Mouse (Mus musculus) embryonic facial prominence, embryonic 11.5 days (tissue): ENCODE data around the gene Fbxl19. TPM values are rescaled to one million over a fixed set of nuclear protein-coding genes. Genes with fewer than 3 reads are reported as not detected.

Experiments
- ATAC-seq: fragments of 200-750 bp; cut with Nextera tagmentation; replicated peaks from 2 replicates; pipeline ENCODE4 v1.8.0; 2017; ENCODE audit warnings: low read depth; ENCODE audit not compliant: insufficient number of reproducible peaks, low FRiP score, low TSS enrichment
- DNase-seq: peaks from one replicate; pipeline ENCODE4 v3.0.0-alpha.2; 2015; ENCODE audit warnings: low spot score
- H3K27ac ChIP-seq: fragments of 300-500 bp; sonication (generic); replicated peaks from 2 replicates; pipeline ENCODE4 v1.5.1; 2014; ENCODE audit warnings: mild to moderate bottlenecking, low read depth, low read length, control low read depth
- H3K27me3 ChIP-seq: fragments of 300-500 bp; sonication (generic); 2 replicates; pipeline ENCODE4 v1.6.1; 2014; ENCODE audit warnings: mild to moderate bottlenecking, low read length, moderate library complexity, mixed read lengths; ENCODE audit not compliant: control insufficient read depth, insufficient read depth
- H3K36me3 ChIP-seq: fragments of 300-500 bp; sonication (generic); replicated peaks from 2 replicates; pipeline ENCODE4 v1.6.1; 2014; ENCODE audit warnings: low read depth, mild to moderate bottlenecking, low read length, moderate library complexity, mixed read lengths; ENCODE audit not compliant: control insufficient read depth, insufficient read depth
- H3K4me1 ChIP-seq: fragments of 300-500 bp; sonication (generic); 2 replicates; pipeline ENCODE4 v1.6.1; 2014; ENCODE audit warnings: low read length, mixed read lengths; ENCODE audit not compliant: control insufficient read depth, insufficient read depth
- H3K4me2 ChIP-seq: fragments of 300-500 bp; sonication (generic); 2 replicates; pipeline ENCODE4 v1.6.1; 2014; ENCODE audit warnings: low read depth, mild to moderate bottlenecking, control low read depth, low read length, moderate library complexity
- H3K4me3 ChIP-seq: fragments of 300-500 bp; sonication (generic); 2 replicates; pipeline ENCODE4 v1.5.1; 2014; ENCODE audit warnings: low read depth, low read length, control low read depth
- H3K9ac ChIP-seq: fragments of 300-500 bp; sonication (generic); replicated peaks from 2 replicates; pipeline ENCODE4 v1.6.1; 2014; ENCODE audit warnings: mild to moderate bottlenecking, control low read depth, low read length
- H3K9me3 ChIP-seq: fragments of 300-500 bp; sonication (generic); replicated peaks from 2 replicates; pipeline ENCODE4 v1.6.1; 2016; ENCODE audit warnings: mild to moderate bottlenecking, low read length, inconsistent platforms, mixed read lengths; ENCODE audit not compliant: control insufficient read depth
- WGBS: fragments of 180-500 bp; shearing (Covaris S2); extraction: QIAGEN DNeasy Blood & Tissue Kit; methylation state at CpG from one replicate; pipeline ENCODE4 v1.1.7; 2014; 5-methylcytosine and 5-hydroxymethylcytosine counted together
- polyA plus RNA-seq: library from polyadenylated mRNA; unstranded; fragments of >200 nt; fragmentation: Nextera tagmentation; extraction: Ambion mirVana; gene quantifications from 2 replicates; pipeline ENCODE4 v1.2.1, GENCODE M21; 2014

The Fbxl19 gene
- polyA plus RNA-seq, 1 experiment from 2014 or later = 9.4 TPM

DNA sequence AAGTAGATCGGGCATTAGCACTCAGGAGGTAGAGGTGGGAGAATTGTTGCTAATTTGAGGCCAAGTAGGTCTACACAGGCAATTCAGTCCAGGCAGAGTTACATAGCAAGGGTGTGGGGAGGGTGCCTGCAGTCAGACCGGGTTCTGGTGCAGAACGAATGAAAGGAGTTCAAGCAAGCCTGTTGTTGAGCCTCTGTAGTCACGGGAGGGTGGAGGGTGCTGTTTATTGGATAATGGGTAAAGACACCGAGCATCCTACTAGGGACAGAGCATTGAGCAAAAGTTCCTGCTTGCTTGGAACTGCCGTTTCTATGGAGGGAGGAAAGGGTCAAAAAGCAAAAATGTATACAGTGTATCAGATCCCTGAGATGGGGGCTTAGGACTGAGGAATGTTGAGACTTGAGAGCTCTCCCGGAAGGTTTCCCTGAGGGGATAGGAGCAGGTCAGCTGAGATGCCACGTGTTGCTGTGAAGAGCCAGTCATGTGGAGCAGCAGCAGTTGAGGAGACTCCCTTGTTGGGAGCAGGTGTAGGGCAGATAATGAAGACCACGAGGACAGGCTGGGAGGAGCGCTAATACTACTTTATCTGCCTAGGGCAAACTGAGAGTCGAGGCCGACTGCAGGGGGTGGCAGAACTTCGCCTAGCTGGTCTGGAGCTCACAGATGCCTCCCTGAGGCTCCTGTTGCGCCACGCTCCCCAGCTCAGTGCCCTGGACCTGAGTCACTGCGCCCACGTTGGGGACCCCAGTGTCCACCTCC lies 22.7 kb downstream of the Fbxl19 start:
- WGBS = 81% methylated on average over 17 of the region's 17 CpGs
- peaks cover 10% of the 10 kb centered on the region for H3K36me3 ChIP-seq
- peaks cover 2% of the 10 kb centered on the region; the same call in 1 of the 2 replicates for H3K4me1 ChIP-seq
- H3K9me3 ChIP-seq = no peaks in the 10 kb centered on the region
- no peak overlapping the region for H3K27ac ChIP-seq
- DNase-seq = no peak
- H3K4me3 ChIP-seq = no peak overlapping the region
- H3K27me3 ChIP-seq = no peaks in the 10 kb centered on the region
- ATAC-seq = no peak
- H3K9ac ChIP-seq = no peak overlapping the region
- H3K4me2 ChIP-seq = no peak overlapping the region

DNA sequence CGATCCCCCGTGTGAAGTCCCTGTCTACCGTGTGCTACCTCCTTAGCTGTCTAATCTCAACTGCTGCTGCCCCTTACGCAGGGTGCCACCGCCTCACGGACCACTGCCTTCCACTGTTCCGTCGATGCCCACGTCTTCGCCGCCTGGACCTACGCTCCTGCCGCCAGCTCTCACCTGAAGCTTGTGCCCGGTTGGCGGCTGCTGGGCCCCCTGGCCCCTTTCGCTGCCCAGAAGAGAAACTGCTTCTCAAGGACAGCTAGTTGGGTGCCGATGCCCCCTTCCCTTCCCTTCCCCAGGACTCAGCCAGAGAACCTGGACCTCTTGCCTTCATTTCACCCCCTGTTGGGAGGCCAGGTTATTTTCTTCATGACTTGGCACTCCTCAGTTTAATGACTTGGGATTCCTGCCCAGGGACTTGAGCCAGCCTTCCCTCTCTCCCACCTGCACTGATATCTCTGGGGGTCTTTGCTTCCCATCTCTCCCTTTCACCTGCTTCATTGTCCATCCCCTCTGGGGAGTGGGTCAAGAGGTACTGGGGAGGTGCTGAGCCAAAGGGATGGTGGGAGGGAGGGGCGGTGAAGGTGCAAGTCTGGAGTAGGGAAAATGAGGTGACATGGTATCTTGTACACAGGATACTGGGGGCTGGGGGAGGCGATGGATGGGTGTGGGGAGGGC lies 23.5 kb downstream of the Fbxl19 start:
- WGBS = 93% methylated on average over 19 of the region's 19 CpGs
- Histone ChIP-seq H3K9me3 (no peaks in the 10 kb centered on the region), H3K4me3 (no peak overlapping the region), H3K9ac (no peak overlapping the region), H3K27me3 (no peaks in the 10 kb centered on the region), H3K4me2 (no peak overlapping the region), H3K27ac (no peak overlapping the region), H3K4me1 (peaks cover 2% of the 10 kb centered on the region; the same call in 1 of the 2 replicates), H3K36me3 (peaks cover 10% of the 10 kb centered on the region)
- no peak for ATAC-seq
- no peak for DNase-seq

DNA sequence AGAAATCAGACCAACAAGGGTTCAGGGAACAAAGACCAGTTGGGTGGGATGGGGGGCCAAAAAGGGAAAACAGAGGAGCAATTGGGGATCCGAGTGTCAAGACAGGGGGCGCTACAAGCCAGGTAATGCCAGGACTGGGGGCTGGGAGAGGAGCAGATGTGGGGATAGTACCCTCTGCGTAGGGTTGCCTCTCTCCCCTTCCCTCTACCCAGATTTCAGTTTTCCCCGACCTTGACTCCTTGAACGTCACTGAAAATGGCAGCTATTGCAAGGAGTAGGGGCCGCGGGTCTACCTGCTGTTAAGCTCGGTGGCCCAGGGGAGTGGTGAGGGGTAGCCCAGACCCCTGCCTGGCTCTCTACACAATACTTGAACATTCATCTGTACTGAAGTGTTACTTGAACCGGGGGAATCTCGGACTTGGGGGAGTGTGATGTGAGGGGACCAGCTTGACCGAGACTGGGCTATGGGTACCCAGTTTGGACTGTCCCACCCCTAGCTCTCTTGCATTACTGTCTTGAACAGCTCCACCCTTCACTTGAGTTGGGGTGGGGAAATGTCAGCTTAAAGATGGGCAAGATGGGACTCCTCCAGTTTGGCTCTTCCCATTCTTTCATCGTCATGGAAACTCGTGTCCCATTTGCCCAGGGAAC lies 24.1 kb downstream of the Fbxl19 start:
- no peaks in the 10 kb centered on the region for H3K9me3 ChIP-seq
- peaks cover 7% of the 10 kb centered on the region for H3K36me3 ChIP-seq
- 47% methylated on average over 12 of the region's 13 CpGs for WGBS
- no peaks in the 10 kb centered on the region for H3K27me3 ChIP-seq
- H3K4me2 ChIP-seq = no peak overlapping the region
- no peak overlapping the region for H3K9ac ChIP-seq
- H3K4me1 ChIP-seq = peaks cover 2% of the 10 kb centered on the region; the same call in 1 of the 2 replicates
- no peak overlapping the region; the same call in 1 of the 2 replicates for H3K4me3 ChIP-seq
- 0 out of 2 replicates have a peak overlapping the region, but pooled peaks have one; percentile 2 for H3K27ac ChIP-seq
- peak; percentile 60 for ATAC-seq
- no peak for DNase-seq

DNA sequence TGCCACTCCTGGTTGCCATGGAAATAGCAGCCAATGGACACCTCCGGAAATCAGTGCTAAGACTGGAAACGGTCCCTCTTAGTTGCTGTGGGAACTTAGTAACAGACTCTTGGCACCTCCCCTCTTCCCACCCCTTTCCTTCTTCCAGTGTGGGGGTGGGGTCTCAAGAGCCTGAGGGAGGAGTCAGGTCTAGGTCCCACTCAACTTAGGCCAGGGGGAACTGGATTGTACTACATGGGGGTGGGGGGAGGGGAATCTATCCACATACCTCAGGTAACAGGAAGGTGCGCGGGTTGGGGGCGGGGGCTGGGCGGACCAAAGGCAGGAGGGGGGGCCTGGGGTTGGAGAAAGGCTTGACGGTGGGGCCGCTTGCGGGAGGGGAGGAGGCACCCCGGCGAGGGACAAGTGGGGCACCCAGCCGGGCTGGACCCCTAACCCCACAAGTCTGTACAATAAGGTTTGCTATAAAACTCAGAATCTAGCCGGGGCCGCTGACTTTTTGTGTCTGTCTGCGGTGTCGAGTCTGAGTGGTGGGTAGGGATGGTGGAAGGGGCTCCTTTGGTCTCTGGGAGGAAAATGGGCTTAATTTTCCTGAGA lies 24.8 kb downstream of the Fbxl19 start:
- Histone ChIP-seq H3K27me3 (no peaks in the 10 kb centered on the region), H3K36me3 (peaks cover 7% of the 10 kb centered on the region), H3K27ac (peak overlapping the region; percentile 87), H3K9ac (peak overlapping the region; percentile 72), H3K4me1 (peaks cover 2% of the 10 kb centered on the region; the same call in 1 of the 2 replicates), H3K4me2 (peak overlapping the region; percentile 81), H3K4me3 (peak overlapping the region; percentile 47), H3K9me3 (no peaks in the 10 kb centered on the region)
- WGBS = 1% methylated on average over 16 of the region's 16 CpGs
- ATAC-seq (peak; percentile 84), DNase-seq (peak; percentile 96)

DNA sequence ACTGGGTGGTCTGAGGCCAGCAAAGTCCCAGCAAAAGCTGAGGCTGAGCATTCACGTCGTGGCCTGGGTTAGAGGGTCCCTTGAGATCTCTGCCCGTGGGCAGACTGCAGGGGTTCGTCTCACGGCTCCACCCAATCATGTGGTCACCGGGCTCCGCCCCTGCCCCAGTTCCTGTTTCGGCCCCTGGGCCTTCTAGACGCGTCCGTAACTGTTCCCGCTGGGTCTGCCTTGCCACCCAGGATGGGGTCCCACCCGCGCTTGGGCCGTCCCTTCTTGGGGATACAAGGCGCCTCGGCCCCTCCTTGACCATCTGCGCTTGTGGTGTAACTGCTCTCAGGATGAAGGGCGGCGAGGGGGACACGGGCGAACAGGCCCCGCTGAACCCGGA lies 25.3 kb downstream of the Fbxl19 start, which contains the start of gene Orai3:
Gene Orai3, plus strand, starts transcription at position 165 of the 388 bp plus-strand sequence.
- WGBS = under 1% methylated on average over 24 of the region's 24 CpGs

DNA sequence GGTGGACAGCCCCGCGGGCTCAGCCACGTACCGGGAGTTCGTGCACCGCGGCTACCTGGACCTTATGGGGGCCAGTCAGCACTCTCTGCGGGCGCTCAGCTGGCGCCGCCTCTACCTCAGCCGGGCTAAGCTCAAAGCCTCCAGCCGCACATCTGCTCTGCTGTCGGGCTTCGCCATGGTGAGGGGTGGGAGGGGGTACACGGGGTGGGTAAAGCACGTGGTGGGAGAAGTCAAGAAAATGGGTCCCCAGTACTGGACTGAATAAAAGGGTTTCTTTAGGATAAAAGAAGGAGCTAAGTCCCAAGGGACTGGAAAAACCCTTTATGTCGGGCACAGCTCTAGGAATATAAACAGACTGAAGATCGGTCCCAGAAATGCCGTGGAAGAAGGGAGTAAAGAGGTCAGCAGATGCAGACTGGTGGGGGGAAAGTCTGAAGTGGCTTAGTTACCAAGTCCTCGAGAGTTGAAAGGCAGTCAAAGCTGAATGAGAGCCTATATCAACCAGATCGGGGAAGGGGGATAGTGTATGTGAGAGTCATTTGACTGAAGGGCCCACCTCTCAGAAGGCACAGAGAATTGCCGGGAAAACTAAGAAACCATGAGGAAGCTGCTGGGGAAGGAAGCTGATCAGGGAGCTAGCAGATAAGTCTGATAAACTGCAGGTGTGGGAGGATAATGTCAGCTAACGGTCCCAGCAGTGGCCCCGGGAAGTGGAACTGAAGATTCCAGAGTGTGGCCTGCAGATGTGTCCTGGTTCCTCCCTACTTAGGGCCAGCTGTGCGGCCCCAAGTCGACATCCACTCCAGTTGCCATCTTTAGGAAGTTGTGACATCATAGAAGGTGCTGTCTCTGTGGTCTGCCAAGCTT lies 25.9 kb downstream of the Fbxl19 start:
- no peaks in the 10 kb centered on the region for H3K27me3 ChIP-seq
- H3K4me1 ChIP-seq = peaks cover 2% of the 10 kb centered on the region; the same call in 1 of the 2 replicates
- DNase-seq (peak; percentile 54), ATAC-seq (peak; percentile 16; the same call in 1 of the 2 replicates)
- peak overlapping the region; percentile 81 for H3K4me2 ChIP-seq
- H3K9ac ChIP-seq = peak overlapping the region; percentile 72
- no peaks in the 10 kb centered on the region for H3K9me3 ChIP-seq
- peak overlapping the region; percentile 87 for H3K27ac ChIP-seq
- H3K36me3 ChIP-seq = peaks cover 7% of the 10 kb centered on the region
- peak overlapping the region; percentile 47 for H3K4me3 ChIP-seq
- 4% methylated on average over 27 of the region's 27 CpGs for WGBS

More for the DNA sequence above, 25.3 kb downstream of the Fbxl19 start, which contains the start of gene Orai3:
- peak within 1 kb of the TSS; percentile 47 for H3K4me3 ChIP-seq
- peaks cover 2% of the 10 kb centered on the region; the same call in 1 of the 2 replicates for H3K4me1 ChIP-seq
- H3K9ac ChIP-seq = peak within 1 kb of the TSS; percentile 72
- ATAC-seq = peak; percentile 61
- no peaks in the 10 kb centered on the region for H3K9me3 ChIP-seq
- H3K36me3 ChIP-seq = peaks cover 7% of the 10 kb centered on the region
- H3K27me3 ChIP-seq = no peaks in the 10 kb centered on the region
- DNase-seq = peak; percentile 87
- H3K4me2 ChIP-seq = peak within 1 kb of the TSS; percentile 81
- peak within 1 kb of the TSS; percentile 87 for H3K27ac ChIP-seq

DNA sequence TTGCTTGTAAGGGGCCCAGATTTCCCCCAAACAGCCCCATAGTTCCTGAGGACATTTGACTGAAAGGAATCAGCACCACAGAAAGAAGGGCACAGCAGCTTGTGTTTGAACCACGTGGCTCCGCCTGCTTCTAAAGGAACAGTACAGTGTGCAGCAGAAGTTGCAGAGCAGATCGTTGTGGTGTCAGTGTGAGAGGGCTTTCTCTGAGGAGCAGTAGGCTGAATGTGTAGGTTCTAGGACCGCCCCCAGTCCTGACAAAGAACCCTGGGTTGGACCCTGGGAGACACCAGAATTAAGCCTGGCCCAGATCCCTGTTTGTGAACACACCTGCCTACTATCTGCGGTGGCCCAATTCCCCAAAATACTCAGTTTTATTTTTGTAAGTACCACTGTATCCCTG lies 26.9 kb downstream of the Fbxl19 start:
- Histone ChIP-seq H3K4me2 (peak overlapping the region; percentile 81; the same call in 1 of the 2 replicates), H3K27ac (no peak overlapping the region), H3K9ac (no peak overlapping the region), H3K4me3 (no peak overlapping the region), H3K9me3 (no peaks in the 10 kb centered on the region), H3K27me3 (no peaks in the 10 kb centered on the region), H3K4me1 (peaks cover 2% of the 10 kb centered on the region; the same call in 1 of the 2 replicates), H3K36me3 (no peaks in the 10 kb centered on the region; the same call in 1 of the 2 replicates)
- ATAC-seq = no peak
- WGBS = 81% methylated on average over 5 of the region's 5 CpGs
- no peak for DNase-seq
